Mouse (Mus musculus): Measurements from ENCODE around the gene Vmn1r39.
"Not testable (repeated sequence)": the region's sequence is repeated elsewhere in the genome, so short reads cannot be mapped to it uniquely, and the experiment has no call there.

DNA sequence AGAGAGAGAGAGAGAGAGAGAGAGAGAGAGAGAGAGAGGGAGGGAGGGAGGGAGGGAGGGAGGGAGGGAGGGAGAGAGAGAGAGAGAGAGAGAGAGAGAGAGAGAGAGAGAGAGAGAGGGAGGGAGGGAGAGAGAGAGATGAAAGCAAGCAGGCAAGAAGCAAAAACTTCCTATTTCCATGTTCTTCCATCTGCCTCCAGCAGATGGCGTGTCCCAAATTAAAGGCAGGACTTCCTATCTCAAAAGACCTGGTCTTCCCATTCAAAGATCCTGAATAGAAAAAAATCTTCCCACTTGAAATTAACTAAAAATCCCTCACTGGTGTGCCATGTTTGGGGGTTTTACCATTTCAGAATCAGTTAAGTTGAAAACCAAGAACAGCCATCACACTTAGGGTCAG, 30.2 kb upstream of the Vmn1r39 start:
- TF ChIP-seq GATA1, TAL1 (IDR thresholded peaks at IDR 0.05; ENCODE audit: low read length): not testable (repeated sequence)
